Mouse (Mus musculus) frontal cortex, postnatal 14 days (tissue): Measurements from ENCODE around the gene Adra2c.

Experiments used
- DNase-seq, 2 experiments: peaks; one replicate each; pipeline ENCODE4 v3.0.0; 2022; ENCODE audit warnings: low spot score in 2 of 2

Adra2c gene

DNA sequence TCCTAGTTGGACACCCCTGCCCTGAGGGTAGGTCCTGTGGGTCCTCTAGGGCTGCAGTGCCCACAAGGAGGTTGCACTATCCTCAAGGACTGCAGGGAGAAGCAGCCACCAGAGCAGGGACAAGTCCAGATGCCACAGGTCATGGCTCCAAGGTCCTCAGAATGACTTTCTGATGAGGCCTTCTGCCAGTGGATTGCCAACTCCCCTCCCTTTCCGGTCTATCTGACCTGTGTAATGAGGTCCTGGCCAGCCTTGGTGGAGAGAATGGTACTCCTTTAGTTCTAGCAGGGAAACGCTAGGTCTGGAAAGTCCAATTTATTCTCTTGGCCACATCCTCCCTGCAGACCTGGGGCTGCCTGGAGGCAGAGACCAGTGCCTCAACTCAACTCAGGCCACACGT is at the start of gene Adra2c:
TSS of gene Adra2c (plus strand) at position 301 of the 400 bp plus-strand sequence.
- DNase-seq, result no peak

DNA sequence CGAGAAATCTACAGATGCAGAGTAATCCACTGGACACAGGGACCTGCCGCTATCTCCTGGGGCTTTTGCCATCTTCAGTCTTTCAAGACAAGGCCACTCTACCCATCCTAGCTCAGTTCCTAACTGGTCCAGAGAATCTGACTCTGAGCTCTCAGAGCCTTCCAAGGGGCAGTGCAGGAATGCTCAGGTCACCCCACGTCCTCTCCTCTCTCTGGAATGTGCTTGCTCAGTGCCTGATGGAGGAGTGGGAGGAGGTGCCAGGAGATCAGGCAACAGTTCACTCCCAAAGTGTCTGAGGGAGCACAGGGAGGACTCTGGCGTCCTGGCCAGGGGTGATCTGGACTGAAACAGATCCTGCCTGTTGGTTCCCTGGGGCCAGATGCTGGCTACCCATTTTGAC is 45.0 kb upstream of the Adra2c start:
- DNase-seq, result no peak

DNA sequence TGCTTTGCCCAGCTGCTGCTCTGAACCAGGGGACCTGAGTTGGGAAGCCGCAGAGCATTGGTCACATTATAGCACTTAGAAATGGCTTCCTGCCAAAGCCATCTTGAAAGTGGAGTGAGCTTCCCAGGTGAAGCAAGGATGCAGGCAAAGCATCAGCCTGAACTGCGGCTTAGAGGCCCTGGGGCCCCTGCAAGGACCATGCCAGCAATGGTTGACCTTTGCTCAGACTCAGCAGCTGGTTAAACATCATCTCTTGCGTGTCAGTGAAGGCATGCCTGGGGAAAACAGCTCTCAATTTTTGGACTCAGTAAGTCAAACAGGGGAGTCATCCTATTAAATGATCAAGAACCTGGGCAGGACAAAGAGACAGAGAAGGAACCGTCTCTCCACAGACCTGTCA is 40.4 kb upstream of the Adra2c start:
- DNase-seq, result no peak

DNA sequence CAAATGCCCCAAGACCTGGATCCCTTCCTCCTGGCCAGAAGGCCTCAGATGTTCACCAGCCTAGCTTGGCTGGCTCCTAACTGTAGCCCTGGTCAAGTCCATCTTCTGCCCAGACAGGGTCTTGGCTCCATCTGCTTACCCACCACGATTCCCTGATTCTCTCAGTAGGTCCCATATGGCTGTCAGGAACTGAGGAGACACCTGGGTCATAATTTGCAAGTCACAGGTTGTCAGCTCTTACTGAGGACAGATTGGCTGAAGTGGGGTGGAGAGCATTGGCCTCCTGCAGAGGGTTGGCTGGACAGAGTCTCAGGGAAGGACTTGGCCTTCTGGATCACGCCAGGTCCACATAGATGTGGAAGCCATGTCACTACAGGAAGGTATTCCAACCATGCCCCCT is 39.5 kb upstream of the Adra2c start:
- DNase-seq, result no peak

DNA sequence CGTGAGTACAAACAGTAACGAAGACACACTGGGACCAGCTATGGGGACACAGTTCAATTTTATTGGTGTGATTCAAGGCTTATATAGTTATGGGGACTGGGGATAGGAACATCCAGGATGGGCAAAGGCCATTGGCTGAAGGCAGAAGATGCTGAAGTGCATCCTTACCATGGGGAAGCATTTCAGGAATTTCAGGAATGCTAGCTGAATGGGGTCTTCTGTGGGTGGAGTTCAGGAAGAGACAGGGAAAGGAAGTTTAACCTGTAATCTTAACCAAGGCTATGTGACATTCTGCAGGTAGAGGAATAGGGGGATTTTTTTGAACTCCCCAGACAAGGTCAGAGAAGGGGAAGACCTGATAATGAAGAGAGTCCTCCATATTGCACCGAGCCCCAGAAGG is 36.6 kb upstream of the Adra2c start:
- no peak for DNase-seq

DNA sequence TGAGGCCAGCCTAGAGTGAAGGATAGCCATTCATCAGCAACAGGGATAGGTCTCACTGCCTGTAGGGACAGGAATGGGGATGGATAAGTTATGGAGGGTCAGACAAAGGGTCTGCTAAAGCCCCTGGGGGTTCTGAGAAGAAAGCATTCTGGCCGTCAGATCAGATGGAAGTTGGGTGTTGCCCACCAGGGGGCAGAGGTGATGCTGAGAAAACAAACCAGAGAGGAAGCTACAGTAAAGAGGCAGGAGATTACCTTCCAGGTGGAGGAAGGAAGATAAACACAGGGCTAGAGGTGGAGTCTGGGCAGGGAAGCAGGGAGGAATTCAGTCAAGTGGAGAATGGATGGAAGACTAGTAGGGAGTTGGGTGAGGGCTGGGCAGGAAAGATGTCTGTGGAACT is 33.9 kb upstream of the Adra2c start:
- peak in 1 of 2 experiments; percentile 25 for DNase-seq

DNA sequence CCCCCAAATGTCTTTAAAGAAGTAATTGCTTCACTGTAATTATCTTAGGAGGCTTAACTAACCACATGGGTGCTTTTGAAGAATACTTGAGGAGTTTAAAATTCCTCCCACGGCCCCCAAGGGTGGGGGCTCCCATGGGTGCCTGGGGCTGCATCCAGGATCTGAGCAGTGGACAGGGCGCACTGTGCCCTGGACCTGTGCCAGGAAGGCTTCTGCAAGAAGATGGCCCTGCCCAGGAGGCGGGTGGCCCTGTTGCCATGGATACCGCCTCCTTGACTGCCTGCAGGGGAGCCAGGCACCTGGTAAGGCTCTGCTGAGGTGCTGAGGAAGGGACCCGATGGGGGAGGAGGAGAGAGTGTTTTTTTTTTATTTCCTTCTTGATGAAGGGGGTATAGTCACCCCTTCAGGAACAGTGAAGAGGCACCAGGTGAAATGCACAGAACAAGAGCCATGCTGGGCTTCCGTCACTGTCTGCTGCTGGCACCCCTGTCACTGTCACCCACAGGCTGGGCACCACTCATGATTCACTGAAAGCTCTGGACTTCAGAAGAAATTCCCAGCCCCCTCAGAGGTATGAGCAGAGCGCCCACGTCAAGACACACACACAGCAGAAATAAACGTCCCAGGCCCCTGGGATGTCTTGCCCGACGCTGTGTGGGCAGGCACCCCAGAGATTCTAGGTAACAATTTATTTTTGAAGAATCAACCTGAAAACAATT is 32.4 kb upstream of the Adra2c start:
- DNase-seq, result peak; percentile 44 to 49

DNA sequence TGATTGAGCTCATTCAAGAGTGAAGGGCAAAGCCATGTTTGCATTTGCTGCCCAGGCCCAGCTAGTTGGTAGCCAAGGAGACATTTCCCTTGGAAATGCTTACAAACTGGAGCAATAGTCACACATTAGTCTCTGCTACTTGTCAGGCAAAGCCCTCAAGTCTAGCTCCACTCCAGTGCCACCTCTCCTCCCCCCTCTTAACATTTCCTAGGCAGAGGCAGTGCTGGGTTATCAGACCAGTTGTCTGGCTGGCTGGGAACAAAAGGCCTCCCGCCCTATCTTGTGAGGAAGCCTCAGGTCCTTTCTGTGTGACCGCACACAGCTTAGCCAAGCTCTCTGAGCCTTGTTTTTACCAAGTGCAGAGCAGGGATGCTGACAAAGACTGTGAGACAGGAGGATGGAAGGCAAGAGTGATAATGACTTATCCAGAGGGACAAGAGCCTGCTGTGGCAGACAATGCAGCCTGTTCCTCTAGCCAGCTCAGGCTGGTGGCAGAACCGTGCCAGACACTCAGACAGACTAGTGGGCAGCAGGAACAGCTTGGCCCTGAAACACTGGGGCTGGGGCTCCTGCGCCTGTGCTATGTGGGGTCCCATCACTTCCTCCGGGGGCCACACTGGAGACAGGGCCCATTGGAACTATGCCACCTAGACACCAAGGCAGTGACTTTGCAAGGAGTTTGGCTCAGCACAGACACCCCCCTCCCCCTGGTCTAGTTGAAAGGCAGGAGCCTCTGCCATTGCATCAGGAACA is 23.0 kb upstream of the Adra2c start:
- DNase-seq, result no peak

DNA sequence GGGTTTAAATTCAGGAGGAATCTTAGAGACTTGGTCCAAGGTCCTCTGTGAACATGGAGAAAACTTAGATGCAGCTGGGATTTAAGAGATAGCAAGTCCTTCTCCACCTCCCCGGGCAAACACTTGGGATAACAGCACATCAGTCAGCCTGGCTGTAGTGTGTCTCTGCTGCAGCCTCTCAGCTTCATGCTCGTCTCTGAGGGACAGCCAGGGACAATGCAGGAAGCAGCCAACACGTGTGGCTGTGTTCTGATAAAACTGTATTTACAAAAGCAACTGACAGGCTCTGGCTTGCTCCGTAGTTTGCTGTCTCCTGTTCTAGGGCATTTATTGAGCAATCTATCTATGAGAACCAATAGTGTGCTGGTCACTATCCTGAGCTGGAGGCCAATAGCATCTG is 14.4 kb upstream of the Adra2c start:
- DNase-seq, result no peak

DNA sequence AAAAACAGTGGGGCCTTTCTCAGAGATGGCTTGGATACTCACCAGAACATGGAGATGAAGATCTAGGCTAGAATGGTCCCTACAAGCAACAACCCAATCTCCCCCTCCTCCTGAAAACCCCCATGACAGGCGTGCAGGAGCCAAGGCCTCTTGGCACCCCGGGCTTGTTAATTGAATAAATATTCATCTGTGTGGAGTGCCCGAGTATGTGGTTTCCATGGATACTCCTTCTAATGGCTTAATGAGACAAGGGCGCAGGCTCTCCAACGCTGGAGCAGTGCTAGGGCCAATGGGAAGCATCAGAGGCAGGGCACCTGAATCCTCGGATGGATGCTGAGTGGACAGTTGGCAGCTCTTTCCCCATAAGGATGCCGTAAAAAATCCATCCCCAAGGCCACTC is 10.6 kb upstream of the Adra2c start:
- no peak for DNase-seq

DNA sequence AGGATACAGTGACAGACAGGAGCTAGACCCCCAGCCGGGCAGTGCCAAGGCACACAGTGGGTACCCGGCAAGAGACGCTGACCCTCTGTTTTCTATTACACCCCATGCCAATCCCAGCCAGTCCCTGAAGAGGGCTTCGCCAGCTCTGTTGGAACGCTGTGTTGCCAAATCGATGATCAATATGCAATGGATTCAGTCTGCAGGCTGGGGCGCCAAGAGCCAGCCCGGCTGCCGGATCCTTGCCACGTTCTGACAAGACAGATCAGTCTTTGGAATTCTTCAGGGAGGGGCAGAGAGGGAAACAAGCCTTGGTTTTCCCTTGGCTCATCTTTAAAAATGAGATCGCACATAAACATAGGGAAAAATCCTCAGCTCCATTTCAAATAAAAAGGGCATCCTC is 2.8 kb upstream of the Adra2c start:
- no peak for DNase-seq

DNA sequence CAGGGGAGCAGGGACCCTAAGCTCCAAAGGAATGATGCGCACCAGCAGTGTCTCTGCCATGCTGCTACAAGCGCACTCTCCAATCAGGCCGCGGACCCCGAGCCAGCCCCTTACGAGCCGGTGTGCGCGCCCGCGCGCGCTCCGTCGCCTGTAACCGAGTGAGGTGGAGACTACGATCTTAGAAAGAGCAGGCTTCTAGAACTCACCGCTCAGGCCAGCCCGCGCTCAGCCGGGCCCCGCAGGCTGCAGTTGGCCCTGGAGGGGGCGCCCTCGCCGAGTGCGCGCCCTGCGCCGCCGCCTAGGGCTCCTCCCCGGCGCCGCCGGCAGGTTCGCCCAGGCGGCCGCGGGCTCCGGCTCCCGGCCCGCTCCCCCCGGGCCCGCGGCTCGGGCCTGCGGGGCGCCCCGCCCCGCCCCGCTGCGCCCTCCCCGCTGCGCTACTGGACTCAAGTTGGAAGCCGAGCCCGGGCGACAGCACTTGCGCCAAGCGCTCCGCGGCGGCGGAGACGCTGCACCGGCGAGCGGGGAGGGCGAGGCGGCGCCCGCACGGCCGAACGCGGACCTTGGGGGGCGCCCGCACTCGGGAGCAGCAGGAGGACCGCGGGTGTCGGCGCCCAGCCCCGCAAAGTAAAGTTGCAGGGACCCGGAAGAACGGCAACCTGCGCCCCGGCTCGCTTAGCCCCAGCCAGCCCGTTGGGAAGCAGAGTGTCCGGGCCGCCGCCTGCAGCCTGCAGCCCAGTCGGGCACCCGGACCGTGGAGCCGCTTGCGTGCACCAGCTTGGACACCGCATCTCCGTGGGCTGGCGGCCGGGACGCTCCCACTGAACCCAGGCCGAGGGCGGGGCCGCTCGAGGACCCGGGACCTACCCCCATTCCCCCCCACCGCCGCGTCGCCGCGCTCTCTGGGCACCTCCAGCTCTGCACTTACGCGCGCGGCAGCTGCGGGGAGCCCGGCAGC is 899 bp downstream of the Adra2c start:
- DNase-seq, result peak; percentile 27 to 47

DNA sequence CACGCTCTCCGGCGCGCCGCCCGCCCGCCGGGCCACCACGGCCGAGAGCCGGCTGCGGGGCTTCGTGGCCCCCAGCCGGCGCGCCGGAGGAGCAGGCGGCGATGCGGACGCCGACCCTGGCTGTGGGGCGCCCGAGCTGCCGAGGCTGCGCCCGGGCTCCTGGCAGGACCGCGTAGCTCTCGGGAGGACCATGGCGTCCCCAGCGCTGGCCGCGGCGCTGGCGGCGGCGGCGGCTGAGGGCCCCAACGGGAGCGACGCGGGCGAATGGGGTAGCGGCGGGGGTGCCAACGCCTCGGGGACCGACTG is 1.5 kb downstream of the Adra2c start:
- DNase-seq, result no peak

DNA sequence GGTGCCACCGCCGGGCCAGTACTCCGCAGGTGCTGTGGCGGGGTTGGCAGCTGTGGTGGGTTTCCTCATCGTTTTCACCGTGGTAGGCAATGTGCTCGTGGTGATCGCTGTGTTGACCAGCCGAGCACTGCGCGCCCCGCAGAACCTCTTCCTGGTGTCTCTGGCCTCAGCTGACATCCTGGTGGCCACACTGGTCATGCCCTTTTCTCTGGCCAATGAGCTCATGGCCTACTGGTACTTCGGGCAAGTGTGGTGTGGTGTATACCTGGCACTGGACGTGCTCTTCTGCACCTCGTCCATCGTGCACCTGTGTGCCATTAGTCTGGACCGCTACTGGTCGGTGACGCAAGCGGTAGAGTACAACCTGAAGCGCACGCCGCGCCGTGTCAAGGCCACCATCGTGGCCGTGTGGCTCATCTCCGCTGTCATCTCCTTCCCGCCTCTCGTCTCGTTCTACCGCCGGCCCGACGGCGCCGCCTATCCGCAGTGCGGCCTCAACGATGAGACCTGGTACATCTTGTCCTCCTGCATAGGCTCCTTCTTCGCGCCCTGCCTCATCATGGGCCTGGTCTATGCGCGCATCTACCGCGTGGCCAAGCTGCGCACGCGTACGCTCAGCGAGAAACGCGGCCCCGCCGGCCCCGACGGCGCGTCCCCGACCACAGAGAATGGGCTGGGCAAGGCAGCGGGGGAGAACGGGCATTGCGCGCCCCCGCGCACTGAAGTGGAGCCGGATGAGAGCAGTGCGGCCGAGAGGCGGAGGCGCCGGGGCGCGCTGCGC is 2.1 kb downstream of the Adra2c start:
- peak; percentile 29 to 33 for DNase-seq

DNA sequence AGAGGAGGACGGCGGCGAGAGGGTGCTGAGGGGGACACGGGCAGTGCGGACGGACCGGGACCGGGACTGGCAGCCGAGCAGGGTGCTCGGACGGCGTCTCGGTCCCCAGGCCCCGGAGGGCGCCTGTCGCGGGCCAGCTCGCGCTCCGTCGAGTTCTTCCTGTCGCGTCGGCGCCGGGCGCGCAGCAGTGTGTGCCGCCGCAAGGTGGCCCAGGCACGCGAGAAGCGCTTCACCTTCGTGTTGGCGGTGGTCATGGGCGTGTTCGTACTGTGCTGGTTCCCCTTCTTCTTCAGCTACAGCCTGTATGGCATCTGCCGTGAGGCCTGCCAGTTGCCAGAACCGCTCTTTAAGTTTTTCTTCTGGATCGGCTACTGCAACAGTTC is 2.7 kb downstream of the Adra2c start:
- DNase-seq, result no peak

DNA sequence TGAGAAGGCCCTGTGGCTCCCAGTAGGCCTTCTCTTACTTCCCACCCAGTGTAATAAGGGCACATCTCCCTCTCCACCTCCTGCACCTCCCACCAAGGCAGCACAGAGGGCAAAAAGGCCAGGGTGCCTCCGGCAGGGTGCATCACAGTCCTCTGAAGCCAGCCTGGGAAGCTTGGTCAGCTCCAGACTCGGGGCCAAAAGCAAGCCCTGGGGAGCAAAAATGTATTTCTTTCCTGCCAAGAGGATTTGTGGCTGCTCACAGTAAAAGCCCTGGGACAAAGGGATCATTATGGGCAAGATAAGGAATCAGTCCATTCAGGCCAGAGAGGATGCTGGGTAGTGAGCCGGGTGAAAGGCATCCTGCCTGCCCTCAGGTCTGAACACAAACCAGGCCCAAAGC is 7.2 kb downstream of the Adra2c start:
- no peak for DNase-seq

DNA sequence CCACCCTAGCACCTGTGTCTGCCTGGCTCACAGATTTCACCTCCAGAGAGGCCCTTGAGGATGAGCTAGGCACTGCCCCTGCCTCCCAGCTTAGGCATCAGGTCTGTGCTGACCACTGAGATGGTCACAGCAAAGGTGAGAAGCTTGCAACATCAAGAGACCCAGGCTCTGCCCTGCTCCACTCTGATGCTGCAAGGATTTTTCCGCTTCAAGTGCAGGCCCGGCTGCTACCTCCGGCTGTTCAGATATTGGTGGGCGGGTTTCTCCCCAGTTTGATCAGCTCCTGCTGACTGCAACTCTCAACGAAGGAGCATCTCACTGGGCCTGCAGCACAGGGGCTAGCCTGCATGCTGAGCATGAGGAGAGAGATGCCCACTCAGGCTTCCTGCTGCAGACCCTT is 8.1 kb downstream of the Adra2c start:
- DNase-seq, result no peak

DNA sequence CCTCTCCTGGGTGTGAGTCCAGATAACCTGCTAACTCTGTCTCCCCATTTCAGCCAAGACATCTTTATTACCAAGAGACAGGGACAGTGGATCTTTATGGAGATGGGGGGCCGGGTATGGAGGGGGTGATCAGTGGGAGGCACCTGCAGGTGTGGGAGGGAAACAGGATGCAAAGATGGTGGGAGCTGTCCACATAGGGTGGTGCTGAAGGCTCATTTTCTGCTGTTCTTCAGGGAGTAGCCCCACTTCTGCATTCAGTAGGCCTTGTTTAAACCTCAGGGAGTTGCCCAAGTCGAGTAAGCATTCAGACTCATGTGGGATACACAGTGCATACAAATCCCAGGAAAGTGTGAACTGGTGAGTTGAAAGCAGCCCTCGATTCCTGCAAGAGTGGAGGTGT is 21.5 kb downstream of the Adra2c start:
- DNase-seq, result no peak

DNA sequence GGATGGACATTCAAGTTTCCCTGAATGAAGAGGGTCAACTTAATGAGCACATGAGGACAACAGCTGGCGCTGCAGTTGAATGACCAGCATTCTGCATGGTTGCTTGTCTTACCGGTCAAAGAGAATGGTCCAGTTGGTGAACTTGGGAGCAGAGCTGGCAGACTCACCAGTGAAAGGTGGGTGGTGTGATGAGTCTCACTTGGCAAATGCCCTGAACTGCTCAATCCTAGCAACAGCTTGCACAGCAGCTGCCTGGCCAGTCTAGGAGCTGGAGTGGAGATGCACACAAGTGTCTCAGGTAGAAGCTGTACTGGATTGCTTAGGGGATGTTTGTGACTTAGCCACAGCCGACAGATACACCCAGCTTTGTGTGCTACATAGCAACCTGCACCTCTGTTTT is 26.1 kb downstream of the Adra2c start:
- no peak for DNase-seq

DNA sequence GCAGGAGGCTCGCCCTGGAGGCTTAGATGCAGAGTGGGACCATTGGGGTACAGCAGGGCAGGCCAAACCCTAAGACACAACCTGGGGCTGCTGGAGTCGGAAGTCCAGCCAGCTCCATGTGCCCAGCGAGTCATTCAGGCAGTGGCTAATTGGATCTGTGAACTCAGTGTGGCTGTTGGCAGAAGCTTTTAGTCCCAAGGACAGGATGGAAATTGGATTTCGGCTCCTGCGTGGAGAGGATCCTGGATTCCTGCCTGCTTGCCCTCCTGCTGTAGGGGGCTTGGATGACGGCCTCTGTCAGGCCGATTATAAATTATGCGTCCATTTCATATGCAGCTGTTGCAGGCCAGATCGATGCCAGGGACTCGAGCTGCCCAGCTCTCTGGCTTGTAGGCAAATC is 27.2 kb downstream of the Adra2c start:
- no peak for DNase-seq

DNA sequence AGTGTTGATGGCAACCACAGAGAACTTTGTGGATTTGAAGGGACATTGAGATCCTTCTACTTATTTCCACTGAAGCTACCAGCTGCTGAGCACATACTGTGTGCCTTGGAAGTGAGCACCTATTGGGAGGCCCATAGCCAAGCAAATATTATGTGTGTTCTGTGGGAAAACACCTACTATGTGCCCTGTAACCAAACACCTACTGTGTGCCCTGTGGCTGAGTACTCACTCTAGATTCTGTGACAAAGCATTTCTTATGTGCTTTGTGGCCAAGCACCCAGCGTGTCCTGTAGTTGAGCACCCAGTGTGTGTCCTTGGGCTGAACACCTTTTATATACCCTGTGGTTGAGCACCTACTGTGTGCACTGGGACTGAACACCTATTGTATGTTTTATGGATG is 28.6 kb downstream of the Adra2c start:
- DNase-seq, result no peak

DNA sequence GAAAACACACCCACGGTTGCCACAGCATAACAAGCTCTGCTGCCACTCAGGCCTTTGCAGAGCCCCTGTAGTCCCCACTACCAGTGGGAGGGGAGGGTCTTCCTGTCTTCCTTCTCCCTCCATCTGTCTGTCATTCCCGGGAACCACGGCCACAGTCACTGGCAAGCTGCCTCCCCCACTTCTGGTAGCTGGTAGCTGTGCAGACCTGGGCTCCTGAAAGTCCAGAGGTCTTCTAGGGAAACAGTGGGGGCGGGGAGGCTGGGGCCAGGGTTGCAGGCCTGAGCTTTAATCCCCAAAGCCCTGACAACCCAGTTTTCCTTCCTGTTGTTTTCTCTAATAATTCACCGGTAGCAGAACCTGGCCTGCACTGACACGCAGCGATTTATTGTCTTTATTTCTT is 31.7 kb downstream of the Adra2c start:
- DNase-seq, result no peak
